Mouse (Mus musculus): ENCODE measurements around the gene Cd63. TPM values are rescaled to one million over a fixed set of nuclear protein-coding genes. Genes with fewer than 3 reads are reported as not detected.

Cd63 gene
- polyA plus RNA-seq (2017; shearing (Covaris generic)), result 1 to 10 TPM; 2.9 to 7.2 TPM

GRCm38 (mm10) chr10:128900698-128901097 is at the start of gene Cd63:
Gene Cd63, plus strand, starts transcription at chr10:128900989.

GRCm38 (mm10) chr10:128891296-128892094 is 9.3 kb upstream of the Cd63 start, which contains the start of gene Gdf11:
Gene Gdf11, minus strand, starts transcription at chr10:128891718.

GRCm38 (mm10) chr10:128922822-128923012 is 21.9 kb downstream of the Cd63 start, which contains the start of gene Rdh5:
Gene Rdh5, minus strand, starts transcription at chr10:128922888.

GRCm38 (mm10) chr10:128923935-128924334 is 23.1 kb downstream of the Cd63 start, which contains the start of gene Bloc1s1:
Gene Bloc1s1, minus strand, starts transcription at chr10:128924035.

DNA sequence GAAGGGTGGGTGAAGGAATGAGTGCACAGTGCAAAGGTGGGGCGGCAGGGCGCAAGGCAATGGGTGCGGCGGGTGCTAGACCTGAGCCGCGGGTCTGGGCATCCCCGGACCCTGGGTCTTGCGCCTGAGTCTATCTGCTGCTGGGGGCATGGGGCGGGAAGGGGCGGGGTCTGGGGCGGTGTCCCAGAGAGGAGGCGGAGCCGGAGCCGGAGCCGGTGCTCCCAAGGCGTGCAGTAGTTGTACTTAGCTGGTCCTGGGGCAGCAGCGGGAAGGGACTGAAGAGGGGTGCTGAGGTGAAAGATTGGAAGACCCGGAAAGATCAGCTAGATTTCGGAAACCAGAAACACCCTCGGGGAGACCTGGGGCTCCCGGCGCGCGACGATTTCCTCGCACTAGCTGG is 32.8 kb downstream of the Cd63 start, which contains the start of gene Itga7:
TSS of gene Itga7 (plus strand) at position 245 of the 400 bp plus-strand sequence.

GRCm38 (mm10) chr10:128960590-128961584 is 60.1 kb downstream of the Cd63 start, which contains the start of gene Mettl7b:
Gene Mettl7b, minus strand, starts transcription at chr10:128960988.

Other genes starting within 250 kb of the Cd63 start
- gene Suox, start 226.9 kb upstream of the Cd63 start, polyA plus RNA-seq (2017; shearing (Covaris generic)), result 10 to 100 TPM; 45.6 to 47.3 TPM
- gene Rab5b, start 204.7 kb upstream of the Cd63 start, polyA plus RNA-seq (2017; shearing (Covaris generic)), result 10 to 100 TPM; 36.9 to 40.5 TPM
- gene Pmel, start 196.8 kb upstream of the Cd63 start, polyA plus RNA-seq (2017; shearing (Covaris generic)), result 1 to 10 TPM; 3.4 to 6.2 TPM
- gene Cdk2, start 196.0 kb upstream of the Cd63 start, polyA plus RNA-seq (2017; shearing (Covaris generic)), result 10 to 100 TPM; 42.5 to 47.5 TPM
- 100 to 1,000 TPM; 586 to 621 TPM for gene Dgka, start 156.1 kb upstream of the Cd63 start, polyA plus RNA-seq (2017; shearing (Covaris generic))
- gene Pym1, start 153.1 kb upstream of the Cd63 start, polyA plus RNA-seq (2017; shearing (Covaris generic)), result 10 to 100 TPM; 40.9 to 52.5 TPM
- under 1 TPM; 0.43 to 0.45 TPM for gene Mmp19, start 110.1 kb upstream of the Cd63 start, polyA plus RNA-seq (2017; shearing (Covaris generic))
- gene Dnajc14, start 96.9 kb upstream of the Cd63 start, polyA plus RNA-seq (2017; shearing (Covaris generic)), result 10 to 100 TPM; 67.6 to 90.9 TPM
- 1 to 10 TPM; 2.8 to 4.2 TPM for gene Tmem198b, start 96.6 kb upstream of the Cd63 start, polyA plus RNA-seq (2017; shearing (Covaris generic))
- gene Sarnp, start 83.7 kb upstream of the Cd63 start, polyA plus RNA-seq (2017; shearing (Covaris generic)), result 100 to 1,000 TPM; 141 to 143 TPM
- 10 to 100 TPM; 55.1 to 69.2 TPM for gene Ormdl2, start 79.3 kb upstream of the Cd63 start, polyA plus RNA-seq (2017; shearing (Covaris generic))
- 1 to 10 TPM; 3.8 to 3.9 TPM for gene Gdf11, start 9.3 kb upstream of the Cd63 start, polyA plus RNA-seq (2017; shearing (Covaris generic))
- gene Rdh5, start 21.9 kb downstream of the Cd63 start, polyA plus RNA-seq (2017; shearing (Covaris generic)), result 10 to 100 TPM in 1 of 2 experiments, 1 to 10 TPM in 1; 9.4 to 10.6 TPM
- 100 to 1,000 TPM; 211 to 212 TPM for gene Bloc1s1, start 23.0 kb downstream of the Cd63 start, polyA plus RNA-seq (2017; shearing (Covaris generic))
- 10 to 100 TPM; 10.4 to 15.0 TPM for gene Itga7, start 32.8 kb downstream of the Cd63 start, polyA plus RNA-seq (2017; shearing (Covaris generic))
- under 1 TPM in 1 of 2 experiments, not detected in 1; 0.33 TPM for gene Mettl7b, start 60.0 kb downstream of the Cd63 start, polyA plus RNA-seq (2017; shearing (Covaris generic))
- gene Olfr9, start 88.4 kb downstream of the Cd63 start, polyA plus RNA-seq (2017; shearing (Covaris generic)), result not detected
- not detected for gene Olfr763, start 109.8 kb downstream of the Cd63 start, polyA plus RNA-seq (2017; shearing (Covaris generic))
- under 1 TPM in 1 of 2 experiments, not detected in 1; 0.16 TPM for gene Olfr764-ps1, start 138.9 kb downstream of the Cd63 start, polyA plus RNA-seq (2017; shearing (Covaris generic))
- not detected for gene Olfr765, start 149.0 kb downstream of the Cd63 start, polyA plus RNA-seq (2017; shearing (Covaris generic))
- gene Olfr766-ps1, start 168.0 kb downstream of the Cd63 start, polyA plus RNA-seq (2017; shearing (Covaris generic)), result not detected
- under 1 TPM in 1 of 2 experiments, not detected in 1; 0.02 TPM for gene Olfr767, start 181.9 kb downstream of the Cd63 start, polyA plus RNA-seq (2017; shearing (Covaris generic))
- not detected for gene Olfr768, start 198.4 kb downstream of the Cd63 start, polyA plus RNA-seq (2017; shearing (Covaris generic))
- under 1 TPM in 1 of 2 experiments, not detected in 1; 0.11 TPM for gene Olfr769, start 216.9 kb downstream of the Cd63 start, polyA plus RNA-seq (2017; shearing (Covaris generic))
- not detected for gene Olfr770, start 238.0 kb downstream of the Cd63 start, polyA plus RNA-seq (2017; shearing (Covaris generic))